Mouse (Mus musculus) embryonic facial prominence, embryonic 15.5 days (tissue): ENCODE measurements around the gene Mllt10. TPM values are rescaled to one million over a fixed set of nuclear protein-coding genes. Genes with fewer than 3 reads are reported as not detected.

ENCODE experiments used
- ATAC-seq: fragments of 200-750 bp; cut with Nextera tagmentation; 2 replicates; pipeline ENCODE4 v1.8.0; 2017; ENCODE audit warnings: low read depth, moderate TSS enrichment; ENCODE audit not compliant: insufficient number of reproducible peaks, low FRiP score, low TSS enrichment
- H3K27ac ChIP-seq: fragments of 300-500 bp; sonication (generic); replicated peaks from 2 replicates; pipeline ENCODE4 v1.5.1; 2015; ENCODE audit warnings: mild to moderate bottlenecking, inconsistent platforms
- H3K27me3 ChIP-seq: fragments of 300-500 bp; sonication (generic); 2 replicates; pipeline ENCODE4 v1.6.1; 2015; ENCODE audit warnings: inconsistent platforms
- H3K36me3 ChIP-seq: fragments of 300-500 bp; sonication (generic); 2 replicates; pipeline ENCODE4 v1.6.1; 2015; ENCODE audit warnings: mild to moderate bottlenecking, inconsistent platforms
- H3K4me1 ChIP-seq: fragments of 300-500 bp; sonication (generic); 2 replicates; pipeline ENCODE4 v1.6.1; 2015; ENCODE audit warnings: inconsistent platforms
- H3K4me2 ChIP-seq: fragments of 300-500 bp; sonication (generic); replicated peaks from 2 replicates; pipeline ENCODE4 v1.6.1; 2015; ENCODE audit warnings: mild to moderate bottlenecking, inconsistent platforms
- H3K4me3 ChIP-seq: fragments of 300-500 bp; sonication (generic); replicated peaks from 2 replicates; pipeline ENCODE4 v1.5.1; 2015; ENCODE audit warnings: mild to moderate bottlenecking, inconsistent platforms
- H3K9ac ChIP-seq: fragments of 300-500 bp; sonication (generic); 2 replicates; pipeline ENCODE4 v1.6.1; 2015; ENCODE audit warnings: inconsistent platforms
- H3K9me3 ChIP-seq: fragments of 300-500 bp; sonication (generic); replicated peaks from 2 replicates; pipeline ENCODE4 v1.6.1; 2016; ENCODE audit warnings: inconsistent platforms
- WGBS: fragments of 180-500 bp; shearing (Covaris S2); methylation state at CpG from one replicate; pipeline ENCODE4 v1.1.7; 2015; 5-methylcytosine and 5-hydroxymethylcytosine counted together
- microRNA-seq: library from miRNA; unstranded; fragments of <30 nt; microRNA quantifications from one replicate; pipeline ENCODE4, GENCODE M21; 2016; ENCODE audit warnings: borderline number of aligned reads
- polyA plus RNA-seq: library from polyadenylated mRNA; unstranded; fragments of >200 nt; fragmentation: Nextera tagmentation; extraction: Ambion mirVana; gene quantifications from 2 replicates; pipeline ENCODE4 v1.2.1, GENCODE M21; 2015

Mllt10 gene
- polyA plus RNA-seq, 1 experiment from 2014 or later, result 70.1 TPM

GRCm38 (mm10) chr2:18235524-18235923, 180.5 kb downstream of the Mllt10 start:
- H3K27ac ChIP-seq, result no peak overlapping the region
- H3K4me2 ChIP-seq, result no peak overlapping the region
- no peaks in the 10 kb centered on the region for H3K9me3 ChIP-seq
- H3K27me3 ChIP-seq, result no peaks in the 10 kb centered on the region
- 93% methylated on average over 5 of the region's 5 CpGs for WGBS
- no peaks in the 10 kb centered on the region for H3K4me1 ChIP-seq
- no peak for ATAC-seq
- no peaks in the 10 kb centered on the region for H3K36me3 ChIP-seq
- no peak overlapping the region for H3K9ac ChIP-seq
- no peak overlapping the region for H3K4me3 ChIP-seq

DNA sequence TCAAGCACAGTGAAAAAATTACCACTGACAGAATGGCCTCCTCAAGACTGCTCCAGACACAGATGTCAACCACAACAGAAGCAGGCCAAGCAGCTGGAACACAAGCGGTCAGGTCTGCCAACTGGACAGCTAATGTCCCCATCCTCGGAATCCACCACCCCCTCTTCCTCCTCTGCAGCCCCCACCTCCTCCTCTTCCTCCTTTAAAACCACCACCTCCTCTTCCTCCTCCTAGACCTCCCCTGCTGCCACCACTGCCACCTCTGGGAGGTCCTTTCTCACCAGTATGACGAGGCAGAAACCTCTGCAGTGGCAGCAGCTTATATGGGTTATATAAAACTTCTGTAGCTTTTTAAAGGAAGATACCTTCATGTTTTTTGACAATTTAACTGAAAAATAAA, 194.2 kb downstream of the Mllt10 start:
- Histone ChIP-seq H3K9ac (no peak overlapping the region), H3K36me3 (peaks cover 15% of the 10 kb centered on the region), H3K4me2 (no peak overlapping the region), H3K9me3 (no peaks in the 10 kb centered on the region), H3K4me3 (no peak overlapping the region), H3K27me3 (no peaks in the 10 kb centered on the region), H3K27ac (no peak overlapping the region), H3K4me1 (no peaks in the 10 kb centered on the region)
- WGBS, result 87% methylated on average over 3 of the region's 3 CpGs
- ATAC-seq, result no peak

Small RNAs within 50 kb of the gene (microRNA-seq; reads per million reads assigned to microRNA genes)
- gene Gm23638 (not detected), gene Mir7655 (5.9 reads per million, percentile 22 among the genes with 10 or more reads in this experiment)

Other genes with a start within 250 kb of the Mllt10 start
- gene H2al2a, start 58.3 kb upstream of the Mllt10 start, polyA plus RNA-seq, result not detected in 2 replicates
- 13.7 and 13.9 TPM in 2 replicates for gene A930004D18Rik, start 17.5 kb upstream of the Mllt10 start, polyA plus RNA-seq
- 5.7 and 6.1 TPM in 2 replicates for gene Skida1, start 6.2 kb upstream of the Mllt10 start, polyA plus RNA-seq